Comparison of ENCODE assay signal across 25 mouse cellular contexts in the genomic region with DNA sequence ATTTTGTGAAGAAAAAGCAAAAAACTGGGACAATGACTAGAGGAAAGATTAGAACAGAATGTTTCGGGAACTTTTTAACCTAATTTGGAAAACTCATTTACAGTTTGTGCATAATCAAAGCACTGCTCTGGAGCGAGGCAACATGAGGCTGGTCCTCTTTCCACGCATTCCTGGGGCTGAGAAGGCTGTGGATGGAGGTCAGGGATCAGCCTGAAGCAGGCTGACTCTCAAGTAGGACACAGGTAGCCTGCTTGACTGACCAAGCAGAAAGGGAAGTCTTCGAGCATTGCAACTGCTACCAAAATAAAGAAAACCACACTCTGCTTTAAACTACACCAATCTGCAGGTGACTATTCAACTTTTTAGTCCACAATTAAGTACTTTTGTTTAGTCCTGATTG.
A peak's percentile ranks its signal among the peaks of the same experiment; 100 is the strongest.
DNase-seq lines count a peak whose midpoint lies in the region; ATAC-seq and TF ChIP-seq lines count a peak whose summit lies in the region.
"Had no signal": no experiment of that assay in that cellular context is flagged by ENCODE, and none has a peak within 500 bp of the region (broad histone marks: within the 10 kb centered on the region; RNA-seq: fewer than 3 reads in every experiment).

No protein-coding gene starts in this region.

- no peaks in the 10 kb centered on the region for H3K9me3 ChIP-seq in kidney, embryonic 16.5 days (ENCODE audit: low read length)
- H3K9me3 ChIP-seq: forebrain, embryonic 15.5 days; lung, embryonic 15.5 days; neural tube, embryonic 12.5 days had no signal

- no peaks in the 10 kb centered on the region for H3K4me1 ChIP-seq in kidney, adult 2 months (ENCODE audit: control insufficient read depth, insufficient read depth, low read length)
- no peaks in the 10 kb centered on the region for H3K4me1 ChIP-seq in kidney, embryonic 16.5 days (ENCODE audit: insufficient read depth, low read length)
- H3K4me1 ChIP-seq: forebrain, embryonic 15.5 days; lung, embryonic 15.5 days; neural tube, embryonic 12.5 days had no signal

- no peak overlapping the region for H3K9ac ChIP-seq in kidney, embryonic 16.5 days (replicated peaks; ENCODE audit: low read length)
- H3K9ac ChIP-seq: forebrain, embryonic 15.5 days; lung, embryonic 15.5 days; neural tube, embryonic 12.5 days had no signal

- DNase-seq in cerebellum, adult 9-11 months: peak; percentile 44
- no peak for DNase-seq in cerebellum, adult 9-10 months
- DNase-seq in A20 (ENCODE audit: low read depth, low spot score): peak; percentile 36
- peak; percentile 57 for DNase-seq in kidney, adult 2 months
- DNase-seq in liver: no peak
- no peak for DNase-seq in layer of hippocampus, postnatal 10 days (ENCODE audit: low spot score in 2 of 2)
- DNase-seq: adrenal gland, postnatal 14 days; cerebellum, adult 8-10 months; heart, postnatal 14 days; layer of hippocampus, adult 9-11 months; lung, postnatal 36 days; right cerebral cortex, adult 18-20 months; spleen, adult 18-20 months; thymus, adult 18-20 months; thymus, postnatal 25 days had no signal

- ATAC-seq in kidney, embryonic 16.5 days (ENCODE audit: low FRiP score, low TSS enrichment): peak; percentile 88
- ATAC-seq in erythroid progenitor cell, adult 5-6 weeks (replicated peaks; ENCODE audit: low FRiP score, poor library complexity, severe bottlenecking): no peak
- ATAC-seq: CD4-positive, CD25-positive, alpha-beta regulatory T cell, adult 4 months; forebrain, embryonic 15.5 days; hindbrain, embryonic 16.5 days had no signal

- H3K4me3 ChIP-seq in kidney, adult 2 months (ENCODE audit: insufficient read depth, low read depth, low read length): no peak overlapping the region
- no peak overlapping the region for H3K4me3 ChIP-seq in kidney, embryonic 16.5 days (ENCODE audit: low read length)
- H3K4me3 ChIP-seq: forebrain, embryonic 15.5 days; lung, embryonic 15.5 days; myocyte; neural tube, embryonic 12.5 days had no signal

- no peak overlapping the region for H3K27ac ChIP-seq in kidney, adult 2 months (ENCODE audit: insufficient read depth, low read depth, low read length)
- H3K27ac ChIP-seq in kidney, embryonic 16.5 days (ENCODE audit: low read length): no peak overlapping the region
- H3K27ac ChIP-seq: forebrain, embryonic 15.5 days; lung, embryonic 15.5 days; neural tube, embryonic 12.5 days; stomach, postnatal 0 days had no signal

- no peak overlapping the region for H3K4me2 ChIP-seq in kidney, embryonic 16.5 days (replicated peaks; ENCODE audit: low read depth, low read length)
- H3K4me2 ChIP-seq: forebrain, embryonic 15.5 days; lung, embryonic 15.5 days; midbrain, embryonic 11.5 days; neural tube, embryonic 12.5 days had no signal

- H3K36me3 ChIP-seq in kidney, adult 2 months (ENCODE audit: control insufficient read depth, insufficient read depth, low read length): no peaks in the 10 kb centered on the region
- no peaks in the 10 kb centered on the region for H3K36me3 ChIP-seq in kidney, embryonic 16.5 days (ENCODE audit: insufficient read depth, low read length)
- H3K36me3 ChIP-seq: forebrain, embryonic 15.5 days; lung, embryonic 15.5 days; neural tube, embryonic 12.5 days had no signal

- TF ChIP-seq POLR2A in kidney, adult 2 months (IDR thresholded peaks at IDR 0.05; ENCODE audit: low read depth, low read length): no peak

- WGBS in kidney, adult 2 months: 32% methylated on average over 4 of the region's 4 CpGs
- WGBS in kidney, embryonic 16.5 days: 44% methylated on average over 4 of the region's 4 CpGs

- no peaks in the 10 kb centered on the region for H3K27me3 ChIP-seq in kidney, adult 2 months (replicated peaks; ENCODE audit: control insufficient read depth, insufficient read depth, low read length)
- no peaks in the 10 kb centered on the region for H3K27me3 ChIP-seq in kidney, embryonic 16.5 days (ENCODE audit: insufficient read depth, low read length)
- H3K27me3 ChIP-seq: forebrain, embryonic 15.5 days; lung, embryonic 15.5 days; neural tube, embryonic 12.5 days had no signal

- no peak for TF ChIP-seq CTCF in kidney, adult 2 months (conservative IDR thresholded peaks at IDR 0.05; ENCODE audit: insufficient read depth, insufficient read length, low read depth, low read length)

Comparison
In these comparisons a context has a peak if more than half of its experiments do, and no peak if none do; other contexts are left out.
1. DNase-seq: peak in cerebellum, adult 9-11 months (single experiment), A20 (single experiment) and kidney, adult 2 months (single experiment); none in cerebellum, adult 9-10 months (single experiment), liver (single experiment) and layer of hippocampus, postnatal 10 days (0 of 2).